ENCODE assay signal across 8 mouse cellular contexts in genomic region chrX:143393791-143394369, GRCm38 (mm10). TPM values are rescaled to one million over a fixed set of nuclear protein-coding genes. Genes with fewer than 3 reads are reported as not detected.
DNase-seq lines count a peak whose midpoint lies in the region; ATAC-seq and TF ChIP-seq lines count a peak whose summit lies in the region.

Chrdl1 (minus strand) TSS chrX:143394262.

- no peaks in the 10 kb centered on the region for H3K9me3 ChIP-seq in forebrain, postnatal 0 days (ENCODE audit: low read length)
- no peaks in the 10 kb centered on the region for H3K9me3 ChIP-seq in intestine, embryonic 14.5 days (ENCODE audit: control insufficient read depth, low read length)
- H3K9me3 ChIP-seq in liver, embryonic 11.5 days (ENCODE audit: control insufficient read depth, low read length), result no peaks in the 10 kb centered on the region
- H3K9me3 ChIP-seq in neural tube, embryonic 11.5 days (ENCODE audit: control insufficient read depth, low read length), result no peaks in the 10 kb centered on the region

- no peak for TF ChIP-seq CTCF in cerebellum, adult 2 months (IDR thresholded peaks at IDR 0.05; ENCODE audit: borderline replicate concordance, insufficient read depth, low read depth, low read length)
- no peak for TF ChIP-seq CTCF in forebrain, postnatal 0 days (IDR thresholded peaks at IDR 0.05; ENCODE audit: low read depth)

- ATAC-seq in forebrain, postnatal 0 days, result peak; percentile 53
- ATAC-seq in intestine, embryonic 14.5 days (replicated peaks; ENCODE audit: low FRiP score, low TSS enrichment, low read depth), result peak; percentile 40; the same call in 1 of the 2 replicates
- no peak; the same call in 1 of the 2 replicates for ATAC-seq in liver, embryonic 11.5 days (replicated peaks; ENCODE audit: low FRiP score)
- peak; percentile 13; the same call in 1 of the 2 replicates for ATAC-seq in neural tube, embryonic 11.5 days (ENCODE audit: insufficient read depth, low FRiP score, low TSS enrichment)
- no peak for ATAC-seq in megakaryocyte-erythroid progenitor cell, adult 5-6 weeks (replicated peaks; ENCODE audit: low FRiP score, low TSS enrichment, poor library complexity, severe bottlenecking)

- H3K27me3 ChIP-seq in cerebellum, adult 2 months (ENCODE audit: control insufficient read depth, insufficient read depth, low read length), result no peaks in the 10 kb centered on the region
- H3K27me3 ChIP-seq in forebrain, postnatal 0 days (ENCODE audit: insufficient read depth, low read length), result peaks cover 4% of the 10 kb centered on the region; the same call in 1 of the 2 replicates
- H3K27me3 ChIP-seq in intestine, embryonic 14.5 days (replicated peaks; ENCODE audit: control insufficient read depth, insufficient read depth, low read length), result peaks cover 34% of the 10 kb centered on the region
- H3K27me3 ChIP-seq in liver, embryonic 11.5 days (replicated peaks; ENCODE audit: control insufficient read depth, insufficient read depth, low read length), result peaks cover 26% of the 10 kb centered on the region
- H3K27me3 ChIP-seq in neural tube, embryonic 11.5 days (ENCODE audit: control insufficient read depth, insufficient read depth, low read length), result no peaks in the 10 kb centered on the region; the same call in 1 of the 2 replicates

- H3K4me2 ChIP-seq in forebrain, postnatal 0 days (ENCODE audit: low read depth), result peak within 1 kb of the TSS; percentile 61
- peak within 1 kb of the TSS; percentile 49 for H3K4me2 ChIP-seq in intestine, embryonic 14.5 days (ENCODE audit: low read length)
- H3K4me2 ChIP-seq in liver, embryonic 11.5 days, result peak within 1 kb of the TSS; percentile 54
- peak within 1 kb of the TSS; percentile 50 for H3K4me2 ChIP-seq in neural tube, embryonic 11.5 days (ENCODE audit: low read depth)

- TF ChIP-seq POLR2A in cerebellum, adult 2 months (IDR thresholded peaks at IDR 0.05; ENCODE audit: borderline replicate concordance, insufficient read depth, low read length), result no peak

- no peaks in the 10 kb centered on the region for H3K36me3 ChIP-seq in forebrain, postnatal 0 days (ENCODE audit: insufficient read depth)
- H3K36me3 ChIP-seq in intestine, embryonic 14.5 days (ENCODE audit: control insufficient read depth, insufficient read depth, low read length), result no peaks in the 10 kb centered on the region
- no peaks in the 10 kb centered on the region for H3K36me3 ChIP-seq in liver, embryonic 11.5 days (ENCODE audit: control insufficient read depth, insufficient read depth, low read length)
- no peaks in the 10 kb centered on the region for H3K36me3 ChIP-seq in neural tube, embryonic 11.5 days (ENCODE audit: control insufficient read depth, insufficient read depth, low read length)

- peak; percentile 0 to 12 for DNase-seq in cerebellum, adult 2 months
- no peak for DNase-seq in cerebellum, adult 11-12 months
- peak; percentile 5 for DNase-seq in R1 (ENCODE audit: low read depth, low spot score)
- DNase-seq in forebrain, postnatal 0 days, result peak; percentile 2
- peak; percentile 54 for DNase-seq in intestine, embryonic 14.5 days (ENCODE audit: low spot score)
- peak; percentile 32 for DNase-seq in liver, embryonic 11.5 days (ENCODE audit: low spot score)
- peak; percentile 25 for DNase-seq in neural tube, embryonic 11.5 days (ENCODE audit: low spot score)

- peak within 1 kb of the TSS; percentile 10; the same call in 1 of the 2 replicates for H3K9ac ChIP-seq in forebrain, postnatal 0 days
- peak within 1 kb of the TSS; percentile 25; the same call in 1 of the 2 replicates for H3K9ac ChIP-seq in intestine, embryonic 14.5 days (ENCODE audit: low read length)
- H3K9ac ChIP-seq in liver, embryonic 11.5 days (ENCODE audit: low read depth, low read length), result no peak within 1 kb of the TSS
- peak within 1 kb of the TSS; percentile 37; the same call in 1 of the 2 replicates for H3K9ac ChIP-seq in neural tube, embryonic 11.5 days (ENCODE audit: low read length)

- no peak within 1 kb of the TSS for H3K27ac ChIP-seq in cerebellum, adult 2 months (ENCODE audit: insufficient read depth, low read length)
- H3K27ac ChIP-seq in forebrain, postnatal 0 days (ENCODE audit: low read depth, low read length), result no peak within 1 kb of the TSS
- H3K27ac ChIP-seq in intestine, embryonic 14.5 days (ENCODE audit: low read depth), result no peak within 1 kb of the TSS
- no peak within 1 kb of the TSS for H3K27ac ChIP-seq in liver, embryonic 11.5 days (ENCODE audit: low read depth, low read length)
- no peak within 1 kb of the TSS for H3K27ac ChIP-seq in neural tube, embryonic 11.5 days (ENCODE audit: low read depth, low read length)

- H3K4me3 ChIP-seq in cerebellum, adult 2 months (replicated peaks; ENCODE audit: insufficient read depth, low read depth, low read length), result peak within 1 kb of the TSS; percentile 37
- H3K4me3 ChIP-seq in forebrain, postnatal 0 days (ENCODE audit: low read depth, low read length), result peak within 1 kb of the TSS; percentile 38
- peak within 1 kb of the TSS; percentile 32 for H3K4me3 ChIP-seq in intestine, embryonic 14.5 days (ENCODE audit: low read depth, low read length)
- H3K4me3 ChIP-seq in liver, embryonic 11.5 days (ENCODE audit: low read depth, low read length), result peak within 1 kb of the TSS; percentile 34
- peak within 1 kb of the TSS; percentile 36 for H3K4me3 ChIP-seq in neural tube, embryonic 11.5 days (ENCODE audit: low read depth, low read length)

- no peaks in the 10 kb centered on the region for H3K4me1 ChIP-seq in cerebellum, adult 2 months (ENCODE audit: control insufficient read depth, insufficient read depth, low read length)
- no peaks in the 10 kb centered on the region for H3K4me1 ChIP-seq in forebrain, postnatal 0 days (ENCODE audit: insufficient read depth)
- no peaks in the 10 kb centered on the region for H3K4me1 ChIP-seq in intestine, embryonic 14.5 days (replicated peaks; ENCODE audit: control insufficient read depth, insufficient read depth, low read length)
- H3K4me1 ChIP-seq in liver, embryonic 11.5 days (replicated peaks; ENCODE audit: control insufficient read depth, insufficient read depth, low read length), result no peaks in the 10 kb centered on the region
- H3K4me1 ChIP-seq in neural tube, embryonic 11.5 days (ENCODE audit: control insufficient read depth, insufficient read depth, low read length), result no peaks in the 10 kb centered on the region

- 16% methylated on average over 34 of the region's 37 CpGs for WGBS in cerebellum, adult 2 months
- 40% methylated on average over 37 of the region's 37 CpGs for WGBS in forebrain, postnatal 0 days
- 19% methylated on average over 28 of the region's 37 CpGs for WGBS in intestine, embryonic 14.5 days
- WGBS in liver, embryonic 11.5 days, result 9% methylated on average over 21 of the region's 37 CpGs
- WGBS in neural tube, embryonic 11.5 days, result 13% methylated on average over 28 of the region's 37 CpGs

RNA-seq across cellular contexts. Expression of gene Chrdl1, which starts in this region (rescaled TPM):
- polyA plus RNA-seq in cerebellum, adult 2 months (2012; rRNA removed), result 3.6 and 4.4 TPM in 2 replicates
- total RNA-seq in forebrain, postnatal 0 days (2014; rRNA removed), result 5.3 and 5.8 TPM in 2 replicates
- 3.9 and 5.1 TPM in 2 replicates for polyA plus RNA-seq in forebrain, postnatal 0 days (2015; fragmentation: Nextera tagmentation; extraction: Ambion mirVana)
- polyA plus RNA-seq in intestine, embryonic 14.5 days (2014; fragmentation: Nextera tagmentation; extraction: Ambion mirVana), result 11.6 and 12.8 TPM in 2 replicates
- polyA plus RNA-seq in liver, embryonic 11.5 days (2014; fragmentation: Nextera tagmentation; extraction: Ambion mirVana), result 1.8 and 2.5 TPM in 2 replicates
- polyA plus RNA-seq in neural tube, embryonic 11.5 days (2014; fragmentation: Nextera tagmentation; extraction: Ambion mirVana), result 8.6 and 8.7 TPM in 2 replicates
- total RNA-seq in megakaryocyte-erythroid progenitor cell, adult 5-6 weeks (2014; fragmentation: Nextera tagmentation), result not detected in 2 replicates
- total RNA-seq in megakaryocyte-erythroid progenitor cell, adult 5-6 weeks (2017), result not detected in 2 replicates

Comparison
In these comparisons a context has a peak if more than half of its experiments do, and no peak if none do; other contexts are left out.
1. ATAC-seq: peak in forebrain, postnatal 0 days (single experiment), intestine, embryonic 14.5 days (single experiment) and neural tube, embryonic 11.5 days (single experiment); none in liver, embryonic 11.5 days (single experiment) and megakaryocyte-erythroid progenitor cell, adult 5-6 weeks (single experiment).
2. Peak in every context shown above with its lines, with median percentiles within 50 percentile points of each other: H3K4me3 ChIP-seq and H3K4me2 ChIP-seq.